In the genomic region with DNA sequence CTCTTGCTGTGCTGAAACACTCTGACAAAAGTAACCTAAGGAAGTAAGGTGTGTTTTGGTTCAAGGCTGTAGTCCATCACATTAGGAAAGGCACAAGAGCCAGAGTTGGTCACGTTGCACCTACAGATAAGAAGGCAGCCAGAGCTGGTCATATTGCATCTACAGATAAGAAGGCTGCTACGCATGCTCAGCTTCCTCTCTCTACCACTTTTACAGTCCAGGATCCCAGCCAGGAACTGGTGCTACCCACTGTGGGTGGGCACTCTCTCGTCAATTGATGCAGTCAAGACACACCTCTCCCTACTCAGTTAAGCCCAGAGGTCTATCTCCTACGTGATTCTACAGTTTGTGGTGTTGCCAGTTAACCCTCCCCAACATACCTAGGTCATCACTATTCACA, we compare ENCODE assay signal across 26 mouse cellular contexts.
A peak's percentile ranks its signal among the peaks of the same experiment; 100 is the strongest.
DNase-seq lines count a peak whose midpoint lies in the region; ATAC-seq lines count a peak whose summit lies in the region.
"Had no signal": no experiment of that assay in that cellular context is flagged by ENCODE, and none has a peak within 500 bp of the region (broad histone marks: within the 10 kb centered on the region; RNA-seq: fewer than 3 reads in every experiment).

No protein-coding gene starts in this region.

- no peaks in the 10 kb centered on the region for H3K4me1 ChIP-seq in midbrain, embryonic 11.5 days (ENCODE audit: control insufficient read depth, insufficient read depth, low read length)
- no peaks in the 10 kb centered on the region for H3K4me1 ChIP-seq in midbrain, embryonic 10.5 days
- H3K4me1 ChIP-seq in neural tube, embryonic 15.5 days = no peaks in the 10 kb centered on the region
- H3K4me1 ChIP-seq: embryonic facial prominence, embryonic 13.5 days; embryonic facial prominence, embryonic 15.5 days; forebrain, embryonic 10.5 days; forebrain, embryonic 12.5 days had no signal

- H3K27me3 ChIP-seq in midbrain, embryonic 11.5 days (ENCODE audit: control insufficient read depth, insufficient read depth, low read length) = no peaks in the 10 kb centered on the region
- peaks cover 4% of the 10 kb centered on the region; the same call in 1 of the 2 replicates for H3K27me3 ChIP-seq in midbrain, embryonic 10.5 days (ENCODE audit: low read depth, poor library complexity, severe bottlenecking)
- no peaks in the 10 kb centered on the region for H3K27me3 ChIP-seq in neural tube, embryonic 15.5 days (replicated peaks)
- H3K27me3 ChIP-seq: embryonic facial prominence, embryonic 13.5 days; forebrain, embryonic 12.5 days had no signal

- H3K4me2 ChIP-seq in midbrain, embryonic 11.5 days = no peak overlapping the region
- no peak overlapping the region for H3K4me2 ChIP-seq in neural tube, embryonic 15.5 days
- H3K4me2 ChIP-seq: embryonic facial prominence, embryonic 13.5 days; embryonic facial prominence, embryonic 15.5 days; forebrain, embryonic 12.5 days had no signal

- WGBS in midbrain, embryonic 11.5 days = 83% methylated on average over 4 of the region's 4 CpGs
- WGBS in midbrain, embryonic 10.5 days = 82% methylated on average over 4 of the region's 4 CpGs
- WGBS in neural tube, embryonic 15.5 days = 80% methylated on average over 4 of the region's 4 CpGs

- no peak overlapping the region for H3K4me3 ChIP-seq in midbrain, embryonic 11.5 days (ENCODE audit: low read depth, low read length)
- H3K4me3 ChIP-seq in midbrain, embryonic 10.5 days = no peak overlapping the region
- H3K4me3 ChIP-seq in neural tube, embryonic 15.5 days (replicated peaks) = no peak overlapping the region
- H3K4me3 ChIP-seq: embryonic facial prominence, embryonic 13.5 days; embryonic facial prominence, embryonic 15.5 days; erythroblast, embryonic 14.5 days; forebrain, embryonic 10.5 days; forebrain, embryonic 12.5 days had no signal

- H3K9ac ChIP-seq in midbrain, embryonic 11.5 days (ENCODE audit: low read length) = no peak overlapping the region
- no peak overlapping the region for H3K9ac ChIP-seq in neural tube, embryonic 15.5 days (replicated peaks)
- H3K9ac ChIP-seq: embryonic facial prominence, embryonic 13.5 days; embryonic facial prominence, embryonic 15.5 days; forebrain, embryonic 12.5 days had no signal

- no peaks in the 10 kb centered on the region for H3K36me3 ChIP-seq in midbrain, embryonic 11.5 days (ENCODE audit: control insufficient read depth, insufficient read depth, low read length)
- no peaks in the 10 kb centered on the region for H3K36me3 ChIP-seq in midbrain, embryonic 10.5 days
- H3K36me3 ChIP-seq in neural tube, embryonic 15.5 days = no peaks in the 10 kb centered on the region
- H3K36me3 ChIP-seq: embryonic facial prominence, embryonic 13.5 days; embryonic facial prominence, embryonic 15.5 days; forebrain, embryonic 10.5 days; forebrain, embryonic 12.5 days had no signal

- no peak for ATAC-seq in midbrain, embryonic 11.5 days (ENCODE audit: low FRiP score)
- ATAC-seq in common myeloid progenitor, adult 5-6 weeks (replicated peaks; ENCODE audit: low read depth, poor library complexity, severe bottlenecking) = peak; percentile 72
- peak; percentile 50 for ATAC-seq in megakaryocyte progenitor cell, adult 5-6 weeks (replicated peaks; ENCODE audit: poor library complexity)
- ATAC-seq in neural tube, embryonic 15.5 days (ENCODE audit: low FRiP score) = no peak
- ATAC-seq: activated CD4-positive, CD25-positive, alpha-beta regulatory T cell, adult 4 months; forebrain, embryonic 14.5 days; forebrain, embryonic 16.5 days; Patski had no signal

- no peaks in the 10 kb centered on the region for H3K9me3 ChIP-seq in midbrain, embryonic 11.5 days (ENCODE audit: control insufficient read depth, low read length)
- no peaks in the 10 kb centered on the region for H3K9me3 ChIP-seq in midbrain, embryonic 10.5 days (replicated peaks)
- no peaks in the 10 kb centered on the region for H3K9me3 ChIP-seq in neural tube, embryonic 15.5 days (replicated peaks)
- H3K9me3 ChIP-seq: embryonic facial prominence, embryonic 13.5 days; embryonic facial prominence, embryonic 15.5 days; forebrain, embryonic 10.5 days; forebrain, embryonic 12.5 days had no signal

- DNase-seq in midbrain, embryonic 11.5 days (ENCODE audit: low spot score, missing footprints) = peak; percentile 41
- DNase-seq in midbrain, embryonic 10.5 days (ENCODE audit: low spot score) = no peak
- peak; percentile 4 for DNase-seq in 416B (ENCODE audit: low read depth)
- DNase-seq in cerebellum, adult 8-10 months = no peak
- DNase-seq in ovary, postnatal 14 days (ENCODE audit: low spot score) = no peak
- DNase-seq: adrenal gland, adult 8-10 months; adrenal gland, postnatal 14 days; adrenal gland, postnatal 36 days; cerebellum, adult 11-12 months; cerebellum, adult 2 months; cerebellum, adult 9-11 months; cerebellum, postnatal 14 days; cerebellum, postnatal 36 days; embryo, embryonic 11 days had no signal

- no peak overlapping the region for H3K27ac ChIP-seq in midbrain, embryonic 11.5 days (ENCODE audit: low read depth, low read length)
- no peak overlapping the region for H3K27ac ChIP-seq in midbrain, embryonic 10.5 days (replicated peaks)
- H3K27ac ChIP-seq in neural tube, embryonic 15.5 days (replicated peaks) = no peak overlapping the region
- H3K27ac ChIP-seq: embryonic facial prominence, embryonic 13.5 days; embryonic facial prominence, embryonic 15.5 days; forebrain, embryonic 10.5 days; forebrain, embryonic 12.5 days had no signal

Comparison
In these comparisons a context has a peak if more than half of its experiments do, and no peak if none do; other contexts are left out.
1. DNase-seq: peak in midbrain, embryonic 11.5 days (single experiment) and 416B (single experiment); none in midbrain, embryonic 10.5 days (single experiment), cerebellum, adult 8-10 months (single experiment) and ovary, postnatal 14 days (single experiment).
2. ATAC-seq: peak in common myeloid progenitor, adult 5-6 weeks (single experiment) and megakaryocyte progenitor cell, adult 5-6 weeks (single experiment); none in midbrain, embryonic 11.5 days (single experiment) and neural tube, embryonic 15.5 days (single experiment).